Mouse (Mus musculus) neural tube, embryonic 10.5 days (tissue): Measurements from ENCODE around the gene Dpm2.

Source experiments
- DNase-seq: peaks from one replicate; pipeline ENCODE4 v3.0.0-alpha.2; 2017; ENCODE audit warnings: low spot score; ENCODE audit errors: extremely low spot score

Dpm2 gene

GRCm38 (mm10) chr2:32546951-32547350 lies 23.7 kb upstream of the Dpm2 start:
- no peak for DNase-seq

- DNase-seq: no peak
Measured at GRCm38 (mm10) chr2:32547380-32547779, 23.3 kb upstream of the Dpm2 start.

- no peak for DNase-seq
Measured at GRCm38 (mm10) chr2:32547964-32548739, 22.5 kb upstream of the Dpm2 start.

- no peak for DNase-seq
Measured at GRCm38 (mm10) chr2:32549171-32549570, 21.5 kb upstream of the Dpm2 start.

- DNase-seq: no peak
Measured at GRCm38 (mm10) chr2:32549764-32550163, 20.9 kb upstream of the Dpm2 start.

GRCm38 (mm10) chr2:32551236-32551635 lies 19.4 kb upstream of the Dpm2 start:
- no peak for DNase-seq

- no peak for DNase-seq
Measured at GRCm38 (mm10) chr2:32553592-32554148, 17.0 kb upstream of the Dpm2 start.

- no peak for DNase-seq
Measured at GRCm38 (mm10) chr2:32555484-32555883, 15.2 kb upstream of the Dpm2 start.

GRCm38 (mm10) chr2:32556019-32556418 lies 14.6 kb upstream of the Dpm2 start:
- DNase-seq: no peak

GRCm38 (mm10) chr2:32559570-32559969 lies 11.1 kb upstream of the Dpm2 start:
- DNase-seq: peak; percentile 62

GRCm38 (mm10) chr2:32566536-32567063 lies 4.1 kb upstream of the Dpm2 start:
- peak; percentile 61 for DNase-seq

- no peak for DNase-seq
Measured at GRCm38 (mm10) chr2:32568149-32568548, 2.5 kb upstream of the Dpm2 start.

- no peak for DNase-seq
Measured at GRCm38 (mm10) chr2:32568941-32569340, 1.7 kb upstream of the Dpm2 start.

GRCm38 (mm10) chr2:32572196-32572595 lies 1.5 kb downstream of the Dpm2 start:
- no peak for DNase-seq

GRCm38 (mm10) chr2:32574497-32574896 lies 3.8 kb downstream of the Dpm2 start, which contains the start of gene Pip5kl1:
Gene Pip5kl1, plus strand, starts transcription at chr2:32574797.
- no peak for DNase-seq

GRCm38 (mm10) chr2:32574901-32575585 lies 4.4 kb downstream of the Dpm2 start:
- peak; percentile 65 for DNase-seq

GRCm38 (mm10) chr2:32575586-32576160 lies 5.0 kb downstream of the Dpm2 start, which contains the start of gene 9430097D07Rik:
Gene 9430097D07Rik, minus strand, starts transcription at chr2:32575684.
- peak; percentile 63 for DNase-seq

GRCm38 (mm10) chr2:32576532-32576931 lies 5.9 kb downstream of the Dpm2 start:
- no peak for DNase-seq

- DNase-seq: no peak
Measured at GRCm38 (mm10) chr2:32578146-32579046, 7.7 kb downstream of the Dpm2 start.

GRCm38 (mm10) chr2:32581450-32582095 lies 10.9 kb downstream of the Dpm2 start:
- peak; percentile 44 for DNase-seq
